Mouse (Mus musculus): ENCODE measurements around the gene Bsdc1.

Gene Bsdc1

GRCm38 (mm10) chr4:129481090-129481489, 19.7 kb downstream of the Bsdc1 start:
- DNase-seq (ENCODE audit: low read depth): no peak

DNA sequence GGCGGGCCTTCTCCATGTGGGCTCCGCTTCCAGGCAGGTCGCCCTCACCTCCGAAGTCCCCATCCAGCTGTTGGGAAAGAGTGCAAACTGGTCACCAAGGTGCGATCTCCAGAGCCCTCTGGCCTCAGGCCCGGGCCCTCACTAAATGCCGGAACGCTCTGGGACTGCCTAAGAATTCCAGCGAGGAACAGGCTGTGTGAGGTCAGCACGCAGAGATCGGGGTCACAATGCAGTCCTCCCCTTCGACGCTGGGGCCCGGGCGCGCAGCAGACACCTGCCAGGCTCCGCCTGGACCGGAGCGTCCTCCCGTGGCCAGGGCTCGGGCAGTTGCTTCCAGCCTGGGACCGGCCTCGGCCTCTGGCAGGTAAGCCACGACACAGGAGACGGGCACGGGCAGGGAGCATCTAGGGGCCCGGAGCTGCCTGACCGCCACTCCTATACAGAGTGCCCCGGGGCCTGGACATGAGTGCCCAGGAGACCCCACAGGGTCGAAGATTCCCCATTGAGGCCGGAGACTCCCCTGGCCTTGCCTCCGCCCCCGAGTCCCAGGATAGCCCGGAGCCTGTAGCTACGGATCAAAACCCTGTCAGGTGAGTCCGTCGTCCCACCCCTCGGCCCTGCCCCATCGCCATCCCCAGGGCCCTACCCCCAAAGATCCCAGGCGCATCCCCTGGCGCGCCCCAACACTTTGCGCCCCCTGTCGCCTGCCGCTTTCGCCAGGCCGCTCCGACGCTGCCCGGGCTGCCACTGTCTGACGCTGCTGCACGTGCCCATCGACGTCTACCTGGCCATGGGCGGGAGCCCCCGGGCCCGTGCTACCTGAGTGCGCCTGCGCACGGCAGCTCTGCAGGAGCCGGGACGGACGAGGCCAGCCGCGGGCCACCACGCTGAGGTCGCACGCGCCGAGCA, 29.8 kb downstream of the Bsdc1 start, which contains the start of the genes Tssk3 and Fam229a:
Tssk3 (minus strand) TSS at position 51 of the 909 bp plus-strand sequence.
Fam229a (plus strand) TSS at position 219 of the 909 bp plus-strand sequence.
- no peak for DNase-seq (ENCODE audit: low read depth)

DNA sequence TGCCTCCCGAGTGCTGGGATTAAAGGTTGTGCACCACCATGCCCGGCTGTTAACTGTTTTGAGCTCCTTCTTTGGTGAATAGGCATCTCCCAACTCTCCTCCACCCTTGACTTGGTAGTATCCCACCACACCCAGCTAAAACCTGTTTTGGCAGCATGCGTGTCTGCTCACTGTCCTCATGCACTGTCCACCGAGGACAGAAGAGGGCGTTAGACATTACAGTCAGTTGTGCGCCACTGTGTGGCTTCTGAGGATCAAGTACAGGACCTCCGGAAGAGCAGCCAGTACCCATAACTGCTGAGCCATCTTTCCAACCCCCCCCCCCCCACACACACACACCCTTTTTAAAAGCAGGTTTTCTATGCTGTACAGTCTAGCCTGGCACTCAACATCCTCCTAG, 33.3 kb downstream of the Bsdc1 start:
- no peak for DNase-seq (ENCODE audit: low read depth)

- no peak for DNase-seq (ENCODE audit: low read depth)
Observed at GRCm38 (mm10) chr4:129495672-129496562, 34.5 kb downstream of the Bsdc1 start.

DNA sequence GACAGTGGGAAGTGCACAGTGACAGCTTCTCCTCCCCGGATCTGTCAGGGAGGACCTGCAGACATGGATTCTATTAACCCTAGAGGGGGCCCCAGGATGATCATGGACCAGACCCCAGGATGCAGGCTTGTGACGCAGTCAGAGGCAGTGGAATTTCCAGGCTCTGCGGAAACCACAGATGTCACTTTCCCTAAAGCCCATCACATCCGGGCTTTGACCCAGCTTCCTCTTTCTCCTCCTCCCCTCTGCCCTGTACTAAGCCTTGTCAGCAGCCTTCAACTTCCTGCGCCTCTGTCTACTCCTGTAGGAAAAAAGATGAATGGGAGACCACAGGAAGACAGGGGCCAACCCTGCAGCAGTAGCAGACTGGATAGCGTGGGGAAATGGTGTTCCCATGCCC, 35.2 kb downstream of the Bsdc1 start:
- no peak for DNase-seq (ENCODE audit: low read depth)

GRCm38 (mm10) chr4:129498941-129499340, 37.6 kb downstream of the Bsdc1 start:
- DNase-seq (ENCODE audit: low read depth): no peak

DNA sequence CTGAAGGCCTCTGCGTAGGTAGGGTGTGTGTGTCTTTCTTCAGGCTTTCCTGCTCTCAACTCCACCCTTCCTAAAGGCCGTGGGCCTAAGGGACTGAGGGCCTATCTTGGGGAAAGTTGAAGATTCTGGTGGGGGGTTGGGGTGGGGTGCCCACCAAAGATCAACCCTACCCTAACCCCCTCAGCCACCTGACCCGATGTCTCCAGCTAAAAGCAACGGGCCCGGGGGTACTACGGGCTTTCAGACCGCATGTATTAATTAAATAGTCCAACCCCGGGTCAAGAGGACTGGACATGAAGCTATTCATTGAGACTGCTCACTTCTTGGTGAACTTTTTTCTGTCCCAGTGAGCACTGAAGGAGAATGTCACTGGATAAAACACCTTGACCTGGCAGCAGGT, 38.6 kb downstream of the Bsdc1 start:
- no peak for DNase-seq (ENCODE audit: low read depth)

DNA sequence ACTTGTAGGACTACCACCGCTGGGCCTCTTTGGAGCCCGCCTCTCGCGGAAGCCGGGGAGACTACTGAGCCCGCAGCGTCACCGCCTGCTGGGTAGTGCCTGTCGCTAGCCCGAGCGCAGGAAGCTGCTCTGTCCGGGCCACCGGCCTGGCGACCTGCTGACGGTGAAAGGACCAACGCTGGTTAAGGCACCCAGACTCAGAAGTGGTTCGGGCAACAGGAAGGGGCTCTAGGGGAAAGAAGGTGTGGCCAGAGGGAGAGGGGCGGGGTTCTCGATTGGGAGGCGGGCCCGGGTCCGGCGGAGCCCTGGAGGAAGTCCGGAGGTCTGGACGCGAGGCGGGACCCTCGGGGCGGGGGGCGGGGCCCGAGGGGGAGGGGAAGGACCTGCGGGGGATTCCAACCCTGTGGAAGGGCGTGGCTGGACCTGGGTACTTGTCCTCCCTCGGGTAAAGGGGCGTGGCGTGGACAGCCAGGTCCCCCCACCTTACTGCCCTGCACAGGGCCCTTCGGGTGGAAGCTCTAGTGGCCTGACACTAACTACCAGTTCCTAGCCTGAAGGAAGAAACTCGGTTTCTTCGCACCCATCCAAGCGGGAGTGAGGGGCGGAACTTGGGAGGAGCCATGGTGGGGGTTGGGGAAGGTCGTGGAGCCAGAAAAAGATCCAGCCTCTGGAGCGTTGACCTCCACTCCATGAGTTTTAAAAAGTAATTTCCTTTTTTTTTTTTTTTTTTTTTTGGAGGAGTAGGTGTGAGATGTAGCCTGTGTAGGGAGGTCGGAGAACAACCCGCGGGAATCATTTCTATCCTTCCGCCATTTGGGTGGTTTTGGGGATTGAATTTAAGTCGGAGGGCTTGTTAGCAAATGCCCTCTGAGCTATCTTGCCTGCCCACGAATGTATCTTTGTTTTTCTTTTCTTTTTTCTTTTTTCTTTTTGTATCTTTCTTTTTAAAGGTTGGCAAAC, 39.5 kb downstream of the Bsdc1 start:
- DNase-seq (ENCODE audit: low read depth): peak; percentile 69

DNA sequence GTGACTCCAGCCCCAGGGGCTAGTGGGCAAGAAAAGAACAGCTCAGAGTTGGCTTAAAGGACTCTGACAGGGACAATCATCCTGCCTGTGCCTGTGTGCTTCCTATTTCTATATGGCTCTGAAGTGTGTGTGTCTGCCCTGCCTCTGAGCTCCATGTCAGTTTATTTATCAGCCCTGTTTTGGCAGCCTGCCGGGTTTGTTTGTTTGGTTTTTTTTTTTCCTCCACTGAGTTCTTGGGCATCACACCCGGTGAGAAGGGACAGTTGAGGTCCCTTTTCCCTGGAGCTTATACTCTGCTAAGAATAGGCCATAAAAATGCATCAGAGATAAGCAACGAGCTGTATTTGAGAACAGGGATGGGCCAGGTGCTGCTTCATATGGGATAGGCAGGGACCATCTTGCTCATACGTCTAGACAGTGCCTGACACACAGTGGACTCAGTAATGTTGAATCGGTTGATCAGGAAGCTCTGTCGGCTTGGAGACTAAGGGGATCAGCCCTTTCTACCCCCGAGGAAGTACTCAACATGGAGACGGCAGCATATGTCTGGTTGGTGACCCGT, 41.0 kb downstream of the Bsdc1 start:
- no peak for DNase-seq (ENCODE audit: low read depth)

DNA sequence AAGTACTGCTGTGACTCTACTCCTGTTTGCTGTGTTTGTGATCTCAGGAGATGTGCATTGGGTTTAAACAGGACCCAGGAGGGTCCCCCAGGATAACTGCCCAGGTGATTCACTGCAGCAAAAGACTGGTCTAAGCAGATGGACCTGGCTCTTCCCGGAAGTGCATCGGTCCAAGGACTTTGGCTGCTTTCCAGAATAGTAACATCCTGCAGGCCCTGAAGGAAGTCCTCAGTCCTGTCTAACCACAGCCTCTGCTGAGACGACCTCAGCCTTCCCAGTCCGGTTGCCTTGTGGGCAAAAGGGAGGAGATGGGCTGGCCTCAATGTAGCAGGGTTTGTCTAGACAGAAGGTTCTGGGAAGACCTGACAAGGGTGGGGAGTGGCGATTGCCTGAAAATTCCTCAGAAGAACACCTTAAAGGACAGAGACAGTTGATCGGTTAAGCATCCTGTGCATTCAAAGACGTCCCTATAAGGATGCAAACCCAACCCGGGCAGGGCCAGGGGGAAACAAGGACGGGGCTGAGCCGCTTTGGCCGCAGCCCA, 41.6 kb downstream of the Bsdc1 start:
- DNase-seq (ENCODE audit: low read depth): no peak

- DNase-seq (ENCODE audit: low read depth): no peak
Observed at GRCm38 (mm10) chr4:129505511-129505910, 44.1 kb downstream of the Bsdc1 start.

- DNase-seq (ENCODE audit: low read depth): no peak
Observed at GRCm38 (mm10) chr4:129507434-129508236, 46.3 kb downstream of the Bsdc1 start.

- DNase-seq (ENCODE audit: low read depth): no peak
Observed at GRCm38 (mm10) chr4:129508237-129508515, 46.8 kb downstream of the Bsdc1 start.

DNA sequence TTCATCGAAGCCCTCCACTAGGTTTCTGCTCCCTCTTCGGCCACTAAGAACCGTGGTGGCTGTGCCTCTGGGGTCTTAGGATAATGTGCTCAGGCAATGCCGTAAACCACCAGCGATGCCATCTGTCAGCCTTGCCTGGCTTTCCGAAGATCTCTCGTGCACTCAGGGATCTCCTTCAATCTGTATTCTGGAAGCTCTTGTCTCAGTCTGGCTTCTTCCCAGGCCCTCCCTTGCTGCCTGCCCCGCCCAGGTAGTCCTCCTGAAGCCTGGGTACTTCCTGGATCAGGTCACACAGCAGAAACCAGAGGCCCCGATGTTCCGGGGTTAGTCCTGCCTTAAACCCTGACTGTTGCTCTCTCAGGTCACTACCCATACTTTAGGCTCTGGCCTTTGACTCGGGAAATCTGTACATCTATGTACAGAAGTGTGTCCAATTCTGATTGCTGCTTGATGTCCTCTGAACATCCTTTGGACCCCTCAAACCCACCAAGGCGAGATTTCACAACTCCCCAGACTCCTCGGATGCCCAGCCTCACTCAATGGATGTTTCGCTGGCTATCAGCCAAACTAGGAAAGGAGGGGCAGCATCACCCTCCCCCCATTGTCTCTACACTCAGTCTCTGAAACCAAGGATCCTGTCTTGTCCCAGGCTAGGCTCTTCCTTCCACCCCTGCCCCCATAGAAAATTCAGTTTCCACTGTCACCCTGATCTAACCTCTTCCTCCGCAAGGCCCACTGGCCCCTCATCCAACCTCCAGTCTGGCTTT, 47.6 kb downstream of the Bsdc1 start:
- no peak for DNase-seq (ENCODE audit: low read depth)

DNA sequence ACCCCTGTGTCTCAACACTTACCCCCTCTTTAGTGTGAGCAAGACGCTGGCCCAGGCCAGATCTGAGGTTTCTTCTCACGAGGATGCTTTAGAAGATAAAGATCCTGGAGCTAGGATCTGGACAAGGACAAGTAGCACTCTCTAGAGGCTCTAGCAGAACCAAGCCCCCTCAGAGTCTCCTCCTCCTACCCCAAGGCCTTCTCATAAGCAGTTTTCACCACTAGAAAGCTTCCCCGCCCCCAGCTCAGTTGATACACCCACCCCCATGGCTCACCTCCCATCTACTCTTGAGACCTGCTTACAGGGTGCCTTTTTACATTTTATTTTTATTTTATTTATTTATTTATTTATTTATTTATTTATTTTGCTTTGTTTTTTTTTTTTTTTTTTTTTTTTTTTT, 48.3 kb downstream of the Bsdc1 start:
- no peak for DNase-seq (ENCODE audit: low read depth)

GRCm38 (mm10) chr4:129510723-129511412, 49.5 kb downstream of the Bsdc1 start:
- DNase-seq (ENCODE audit: low read depth): no peak

GRCm38 (mm10) chr4:129511413-129512096, 50.2 kb downstream of the Bsdc1 start:
- no peak for DNase-seq (ENCODE audit: low read depth)

GRCm38 (mm10) chr4:129513086-129513767, 51.8 kb downstream of the Bsdc1 start, which contains the start of gene Marcksl1:
TSS of gene Marcksl1 (plus strand) at chr4:129513581.
- DNase-seq (ENCODE audit: low read depth): peak; percentile 73

Measured in c-Kit-positive CD71-negative TER-119-negative erythroid progenitor cells, embryonic 14.5 days (primary cell).